Mouse (Mus musculus) midbrain, embryonic 12.5 days (tissue): Measurements from ENCODE around the gene Gm20388. TPM values are rescaled to one million over a fixed set of nuclear protein-coding genes. Genes with fewer than 3 reads are reported as not detected.

ENCODE experiments used
- ATAC-seq: fragments of 200-750 bp; cut with Nextera tagmentation; 2 replicates; pipeline ENCODE4 v1.8.0; 2017; ENCODE audit warnings: low read depth, moderate TSS enrichment, moderate library complexity; ENCODE audit not compliant: low FRiP score
- H3K27ac ChIP-seq: fragments of 300-500 bp; sonication (generic); replicated peaks from 2 replicates; pipeline ENCODE4 v1.5.1; 2016; ENCODE audit warnings: mild to moderate bottlenecking
- H3K27me3 ChIP-seq: fragments of 300-500 bp; sonication (generic); 2 replicates; pipeline ENCODE4 v1.6.1; 2016; ENCODE audit warnings: mild to moderate bottlenecking
- H3K36me3 ChIP-seq: fragments of 300-500 bp; sonication (generic); 2 replicates; pipeline ENCODE4 v1.6.1; 2016
- H3K4me1 ChIP-seq: fragments of 300-500 bp; sonication (generic); 2 replicates; pipeline ENCODE4 v1.6.1; 2016
- H3K4me2 ChIP-seq: fragments of 300-500 bp; sonication (generic); replicated peaks from 2 replicates; pipeline ENCODE4 v1.6.1; 2016; ENCODE audit warnings: mild to moderate bottlenecking, moderate library complexity
- H3K4me3 ChIP-seq: fragments of 300-500 bp; sonication (generic); 2 replicates; pipeline ENCODE4 v1.5.1; 2016; ENCODE audit warnings: mild to moderate bottlenecking
- H3K9ac ChIP-seq: fragments of 300-500 bp; sonication (generic); replicated peaks from 2 replicates; pipeline ENCODE4 v1.6.1; 2016; ENCODE audit warnings: mild to moderate bottlenecking, moderate library complexity
- H3K9me3 ChIP-seq: fragments of 300-500 bp; sonication (generic); 2 replicates; pipeline ENCODE4 v1.6.1; 2016; ENCODE audit warnings: mild to moderate bottlenecking
- WGBS: fragments of 180-500 bp; shearing (Covaris S2); methylation state at CpG from one replicate; pipeline ENCODE4 v1.1.7; 2016; 5-methylcytosine and 5-hydroxymethylcytosine counted together
- polyA plus RNA-seq: library from polyadenylated mRNA; unstranded; fragments of >200 nt; fragmentation: Nextera tagmentation; extraction: Ambion mirVana; gene quantifications from 2 replicates; pipeline ENCODE4 v1.2.1, GENCODE M21; 2016

Gene Gm20388
- polyA plus RNA-seq, 1 experiment from 2014 or later = not detected

- H3K27me3 ChIP-seq = no peaks in the 10 kb centered on the region
- H3K4me2 ChIP-seq = no peak overlapping the region
- WGBS = 91% methylated on average over 6 of the region's 6 CpGs
- no peak overlapping the region for H3K9ac ChIP-seq
- H3K9me3 ChIP-seq = no peaks in the 10 kb centered on the region
- no peak for ATAC-seq
- no peak overlapping the region for H3K4me3 ChIP-seq
- no peak overlapping the region for H3K27ac ChIP-seq
- peaks cover 22% of the 10 kb centered on the region; the same call in 1 of the 2 replicates for H3K4me1 ChIP-seq
- H3K36me3 ChIP-seq = no peaks in the 10 kb centered on the region
These were observed 3042.4 kb downstream of the Gm20388 start for GRCm38 (mm10) chr8:122953028-122953427.

- Histone ChIP-seq H3K9ac (no peak overlapping the region), H3K4me1 (peaks cover 19% of the 10 kb centered on the region; the same call in 1 of the 2 replicates), H3K4me3 (no peak overlapping the region), H3K27me3 (no peaks in the 10 kb centered on the region), H3K36me3 (no peaks in the 10 kb centered on the region), H3K4me2 (no peak overlapping the region), H3K27ac (no peak overlapping the region), H3K9me3 (no peaks in the 10 kb centered on the region)
- WGBS = 89% methylated on average over 3 of the region's 3 CpGs
- ATAC-seq = no peak
These were observed 3043.6 kb downstream of the Gm20388 start for GRCm38 (mm10) chr8:122954090-122954799.

- Histone ChIP-seq H3K27me3 (no peaks in the 10 kb centered on the region), H3K4me1 (0 out of 2 replicates have a peak, but pooled peaks cover 14% of the 10 kb centered on the region), H3K27ac (no peak overlapping the region), H3K4me3 (no peak overlapping the region), H3K4me2 (no peak overlapping the region), H3K9ac (no peak overlapping the region), H3K9me3 (no peaks in the 10 kb centered on the region), H3K36me3 (no peaks in the 10 kb centered on the region)
- ATAC-seq = no peak
These were observed 3044.6 kb downstream of the Gm20388 start for GRCm38 (mm10) chr8:122955195-122955594.

GRCm38 (mm10) chr8:122955997-122956396 is 3045.4 kb downstream of the Gm20388 start:
- H3K27me3 ChIP-seq = no peaks in the 10 kb centered on the region
- H3K36me3 ChIP-seq = no peaks in the 10 kb centered on the region
- WGBS = 94% methylated on average over 3 of the region's 3 CpGs
- no peak for ATAC-seq
- H3K4me1 ChIP-seq = 0 out of 2 replicates have a peak, but pooled peaks cover 17% of the 10 kb centered on the region
- H3K27ac ChIP-seq = no peak overlapping the region
- H3K9me3 ChIP-seq = no peaks in the 10 kb centered on the region
- no peak overlapping the region for H3K9ac ChIP-seq
- no peak overlapping the region for H3K4me2 ChIP-seq
- H3K4me3 ChIP-seq = no peak overlapping the region

- H3K4me2 ChIP-seq = no peak overlapping the region
- H3K4me1 ChIP-seq = 0 out of 2 replicates have a peak, but pooled peaks cover 17% of the 10 kb centered on the region
- no peaks in the 10 kb centered on the region for H3K36me3 ChIP-seq
- no peak overlapping the region for H3K27ac ChIP-seq
- no peaks in the 10 kb centered on the region for H3K27me3 ChIP-seq
- ATAC-seq = no peak
- WGBS = 88% methylated on average over 5 of the region's 5 CpGs
- H3K4me3 ChIP-seq = no peak overlapping the region
- H3K9me3 ChIP-seq = no peaks in the 10 kb centered on the region
- H3K9ac ChIP-seq = no peak overlapping the region
These were observed 3049.7 kb downstream of the Gm20388 start for GRCm38 (mm10) chr8:122960323-122960722.

GRCm38 (mm10) chr8:122960932-122961331 is 3050.3 kb downstream of the Gm20388 start:
- no peak for ATAC-seq
- H3K4me2 ChIP-seq = no peak overlapping the region
- no peaks in the 10 kb centered on the region for H3K36me3 ChIP-seq
- H3K4me3 ChIP-seq = no peak overlapping the region
- no peaks in the 10 kb centered on the region for H3K9me3 ChIP-seq
- no peak overlapping the region for H3K27ac ChIP-seq
- 0 out of 2 replicates have a peak, but pooled peaks cover 17% of the 10 kb centered on the region for H3K4me1 ChIP-seq
- H3K27me3 ChIP-seq = no peaks in the 10 kb centered on the region
- H3K9ac ChIP-seq = no peak overlapping the region
- 39% methylated on average over 1 of the region's 1 CpGs for WGBS

- 73% methylated on average over 2 of the region's 2 CpGs for WGBS
- no peaks in the 10 kb centered on the region for H3K9me3 ChIP-seq
- no peaks in the 10 kb centered on the region for H3K27me3 ChIP-seq
- no peak overlapping the region for H3K27ac ChIP-seq
- no peak overlapping the region for H3K9ac ChIP-seq
- 0 out of 2 replicates have a peak, but pooled peaks cover 16% of the 10 kb centered on the region for H3K4me1 ChIP-seq
- ATAC-seq = no peak
- no peak overlapping the region for H3K4me2 ChIP-seq
- H3K36me3 ChIP-seq = no peaks in the 10 kb centered on the region
- no peak overlapping the region for H3K4me3 ChIP-seq
These were observed 3050.8 kb downstream of the Gm20388 start for GRCm38 (mm10) chr8:122961458-122961857.

- no peak for ATAC-seq
- no peaks in the 10 kb centered on the region for H3K36me3 ChIP-seq
- no peak overlapping the region for H3K9ac ChIP-seq
- 56% methylated on average over 5 of the region's 5 CpGs for WGBS
- H3K9me3 ChIP-seq = no peaks in the 10 kb centered on the region
- no peak overlapping the region for H3K4me3 ChIP-seq
- no peaks in the 10 kb centered on the region for H3K27me3 ChIP-seq
- H3K4me2 ChIP-seq = no peak overlapping the region
- 0 out of 2 replicates have a peak, but pooled peaks cover 10% of the 10 kb centered on the region for H3K4me1 ChIP-seq
- no peak overlapping the region for H3K27ac ChIP-seq
These were observed 3051.4 kb downstream of the Gm20388 start for GRCm38 (mm10) chr8:122962046-122962445.

GRCm38 (mm10) chr8:122966638-122967037 is 3056.0 kb downstream of the Gm20388 start:
- no peaks in the 10 kb centered on the region for H3K9me3 ChIP-seq
- peaks cover 15% of the 10 kb centered on the region for H3K36me3 ChIP-seq
- ATAC-seq = no peak
- 85% methylated on average over 3 of the region's 3 CpGs for WGBS
- H3K27me3 ChIP-seq = no peaks in the 10 kb centered on the region
- H3K4me3 ChIP-seq = no peak overlapping the region
- H3K4me2 ChIP-seq = no peak overlapping the region
- H3K9ac ChIP-seq = no peak overlapping the region
- no peaks in the 10 kb centered on the region for H3K4me1 ChIP-seq
- H3K27ac ChIP-seq = no peak overlapping the region

- Histone ChIP-seq H3K36me3 (peaks cover 15% of the 10 kb centered on the region), H3K4me3 (no peak overlapping the region), H3K4me1 (no peaks in the 10 kb centered on the region), H3K9ac (no peak overlapping the region), H3K27me3 (no peaks in the 10 kb centered on the region), H3K4me2 (no peak overlapping the region), H3K27ac (no peak overlapping the region), H3K9me3 (no peaks in the 10 kb centered on the region)
- WGBS = 95% methylated on average over 3 of the region's 3 CpGs
- no peak for ATAC-seq
These were observed 3057.5 kb downstream of the Gm20388 start for GRCm38 (mm10) chr8:122968145-122968544.

- no peak for ATAC-seq
- Histone ChIP-seq H3K4me3 (no peak overlapping the region), H3K36me3 (peaks cover 15% of the 10 kb centered on the region), H3K4me1 (no peaks in the 10 kb centered on the region), H3K9me3 (no peaks in the 10 kb centered on the region), H3K4me2 (no peak overlapping the region), H3K27me3 (no peaks in the 10 kb centered on the region), H3K9ac (no peak overlapping the region), H3K27ac (no peak overlapping the region)
- 99% methylated on average over 3 of the region's 3 CpGs for WGBS
These were observed 3059.5 kb downstream of the Gm20388 start for GRCm38 (mm10) chr8:122969964-122970620.

GRCm38 (mm10) chr8:122976046-122976445 is 3065.4 kb downstream of the Gm20388 start:
- Histone ChIP-seq H3K9ac (no peak overlapping the region), H3K9me3 (no peaks in the 10 kb centered on the region), H3K36me3 (no peaks in the 10 kb centered on the region), H3K4me2 (no peak overlapping the region), H3K4me1 (no peaks in the 10 kb centered on the region), H3K27ac (no peak overlapping the region), H3K27me3 (no peaks in the 10 kb centered on the region), H3K4me3 (no peak overlapping the region)
- WGBS = 93% methylated on average over 4 of the region's 4 CpGs
- no peak for ATAC-seq
